Mouse (Mus musculus): ENCODE measurements at regions not wholly inside any gene's neighbourhood (a gene's known extent, or its start where the extent isn't known, plus 50 kb on each side); places are given as distances from the start of the nearest gene placed in this dataset.
A peak's percentile ranks its signal among the peaks of the same experiment; 100 is the strongest.

DNA sequence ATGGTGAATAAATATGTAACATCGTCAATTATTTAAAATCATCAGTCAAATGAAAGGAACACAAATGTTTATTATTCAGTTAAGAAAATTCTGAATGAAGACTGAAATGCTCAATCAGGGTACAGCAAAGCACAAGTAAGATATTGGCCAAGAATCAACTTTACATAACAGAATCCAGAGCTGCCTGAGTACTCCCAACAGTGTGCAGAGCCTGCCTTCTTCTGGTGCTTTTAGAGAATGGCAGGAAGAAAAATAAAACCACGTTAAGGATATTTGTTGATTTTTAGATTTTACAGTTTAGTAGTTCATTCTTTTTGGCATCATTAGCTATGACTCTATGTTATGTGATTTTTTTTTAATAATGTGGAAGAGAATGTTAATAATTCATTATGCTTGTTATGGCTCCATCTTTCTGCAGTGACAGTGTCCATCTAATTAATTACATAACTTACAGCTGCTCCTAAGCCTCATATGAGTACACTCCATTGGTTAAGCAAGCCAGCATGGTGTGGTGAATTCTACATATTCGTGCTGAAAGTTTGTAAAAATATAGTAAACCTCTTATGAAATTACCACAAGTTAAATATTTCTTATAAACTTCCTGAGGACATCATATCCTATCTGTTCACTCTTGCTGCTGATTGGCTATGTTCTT is 579.0 kb downstream of the Kcna4 start:
- Histone ChIP-seq H3K4me1 (ENCODE audit: control insufficient read depth, insufficient read depth, low read length) (no peaks in the 10 kb centered on the region), H3K9ac (ENCODE audit: low read depth, low read length) (no peak overlapping the region), H3K4me2 (ENCODE audit: low read depth, low read length) (no peak overlapping the region), H3K27ac (replicated peaks; ENCODE audit: low read depth, low read length) (no peak overlapping the region), H3K27me3 (replicated peaks; ENCODE audit: control insufficient read depth, insufficient read depth, low read length) (no peaks in the 10 kb centered on the region), H3K4me3 (ENCODE audit: low read depth, low read length) (no peak overlapping the region), H3K9me3 (ENCODE audit: control insufficient read depth, low read length) (no peaks in the 10 kb centered on the region), H3K36me3 (ENCODE audit: control insufficient read depth, insufficient read depth, low read length) (no peaks in the 10 kb centered on the region)
- 40% methylated on average over 3 of the region's 3 CpGs for WGBS
- ATAC-seq (ENCODE audit: low read depth) (peak; percentile 78; the same call in 1 of the 2 replicates), DNase-seq (ENCODE audit: low spot score) (peak; percentile 77)

GRCm38 (mm10) chr2:107879663-107880062 is 589.2 kb downstream of the Kcna4 start:
- no peak overlapping the region for H3K4me3 ChIP-seq (ENCODE audit: low read depth, low read length)
- no peaks in the 10 kb centered on the region for H3K27me3 ChIP-seq (replicated peaks; ENCODE audit: control insufficient read depth, insufficient read depth, low read length)
- WGBS: 35% methylated on average over 2 of the region's 2 CpGs
- H3K4me1 ChIP-seq (ENCODE audit: control insufficient read depth, insufficient read depth, low read length): no peaks in the 10 kb centered on the region
- H3K27ac ChIP-seq (replicated peaks; ENCODE audit: low read depth, low read length): no peak overlapping the region
- H3K9me3 ChIP-seq (ENCODE audit: control insufficient read depth, low read length): no peaks in the 10 kb centered on the region
- H3K36me3 ChIP-seq (ENCODE audit: control insufficient read depth, insufficient read depth, low read length): no peaks in the 10 kb centered on the region
- no peak overlapping the region for H3K9ac ChIP-seq (ENCODE audit: low read depth, low read length)
- DNase-seq (ENCODE audit: low spot score) (peak; percentile 61), ATAC-seq (ENCODE audit: low read depth) (no peak)
- no peak overlapping the region for H3K4me2 ChIP-seq (ENCODE audit: low read depth, low read length)

DNA sequence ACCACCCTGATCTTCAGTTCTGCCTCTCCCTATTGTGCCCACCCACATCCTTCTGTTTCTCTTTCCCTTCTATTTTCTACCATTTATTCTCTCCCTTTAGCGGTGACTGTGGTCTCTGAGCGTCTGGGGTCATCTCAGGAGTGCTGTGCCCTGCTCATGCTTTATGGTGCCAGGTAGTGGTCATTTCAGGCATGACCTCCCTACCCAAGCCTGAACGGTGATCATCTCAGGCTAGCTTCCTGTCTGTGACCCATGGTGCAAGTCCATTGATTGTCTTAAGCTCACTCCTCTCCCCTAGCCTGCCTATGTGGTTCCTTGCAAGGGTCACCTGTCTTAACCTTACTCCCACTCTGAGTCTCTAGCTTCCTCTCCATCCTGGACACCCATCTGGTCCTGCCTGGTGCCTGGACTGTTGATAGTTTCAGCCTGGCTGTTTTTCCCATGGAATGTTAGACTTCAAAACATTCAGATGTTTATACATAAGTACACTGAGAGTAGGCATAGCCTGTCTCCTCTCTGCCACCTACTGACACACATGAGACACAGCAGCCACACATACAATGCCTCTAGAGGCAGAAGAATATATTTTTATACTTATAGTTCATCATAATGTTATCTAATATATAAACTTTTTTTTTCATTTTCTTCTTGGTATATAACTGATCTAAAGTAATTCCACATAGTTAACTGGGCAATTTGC is 595.8 kb downstream of the Kcna4 start:
- Histone ChIP-seq H3K4me1 (ENCODE audit: control insufficient read depth, insufficient read depth, low read length) (no peaks in the 10 kb centered on the region), H3K4me2 (ENCODE audit: low read depth, low read length) (no peak overlapping the region), H3K27ac (replicated peaks; ENCODE audit: low read depth, low read length) (no peak overlapping the region), H3K36me3 (ENCODE audit: control insufficient read depth, insufficient read depth, low read length) (no peaks in the 10 kb centered on the region), H3K9me3 (ENCODE audit: control insufficient read depth, low read length) (no peaks in the 10 kb centered on the region), H3K27me3 (replicated peaks; ENCODE audit: control insufficient read depth, insufficient read depth, low read length) (no peaks in the 10 kb centered on the region), H3K4me3 (ENCODE audit: low read depth, low read length) (no peak overlapping the region), H3K9ac (ENCODE audit: low read depth, low read length) (no peak overlapping the region)
- ATAC-seq (ENCODE audit: low read depth) (no peak), DNase-seq (ENCODE audit: low spot score) (peak; percentile 15)
- 75% methylated on average over 3 of the region's 3 CpGs for WGBS

DNA sequence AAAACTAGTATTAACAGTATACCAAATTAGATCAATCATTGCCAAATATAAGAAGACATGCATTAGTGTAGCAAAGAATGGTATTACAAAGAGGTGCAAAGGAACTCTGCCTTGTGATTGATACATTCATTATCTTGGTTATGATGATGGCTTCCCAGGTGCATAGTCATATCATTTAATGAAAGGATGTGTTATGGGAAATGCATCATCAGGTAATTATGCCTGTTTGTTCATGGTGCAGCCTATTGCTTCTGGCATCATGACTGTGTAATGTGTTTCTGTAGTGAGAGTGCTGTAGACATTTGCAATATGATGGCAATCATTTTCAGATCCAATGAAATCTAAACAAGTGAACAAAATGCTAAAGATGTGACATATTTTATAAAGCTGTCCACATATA is 597.8 kb downstream of the Kcna4 start:
- H3K4me2 ChIP-seq (ENCODE audit: low read depth, low read length): no peak overlapping the region
- H3K9me3 ChIP-seq (ENCODE audit: control insufficient read depth, low read length): no peaks in the 10 kb centered on the region
- H3K27ac ChIP-seq (replicated peaks; ENCODE audit: low read depth, low read length): no peak overlapping the region
- no peak overlapping the region for H3K9ac ChIP-seq (ENCODE audit: low read depth, low read length)
- H3K4me1 ChIP-seq (ENCODE audit: control insufficient read depth, insufficient read depth, low read length): no peaks in the 10 kb centered on the region
- ATAC-seq (ENCODE audit: low read depth) (no peak), DNase-seq (ENCODE audit: low spot score) (no peak)
- H3K36me3 ChIP-seq (ENCODE audit: control insufficient read depth, insufficient read depth, low read length): no peaks in the 10 kb centered on the region
- H3K4me3 ChIP-seq (ENCODE audit: low read depth, low read length): no peak overlapping the region
- no peaks in the 10 kb centered on the region for H3K27me3 ChIP-seq (replicated peaks; ENCODE audit: control insufficient read depth, insufficient read depth, low read length)

- no peak for DNase-seq (ENCODE audit: low spot score)
- Histone ChIP-seq H3K9ac (ENCODE audit: low read depth, low read length) (no peak overlapping the region), H3K4me2 (ENCODE audit: low read depth, low read length) (no peak overlapping the region), H3K36me3 (ENCODE audit: control insufficient read depth, insufficient read depth, low read length) (no peaks in the 10 kb centered on the region), H3K9me3 (ENCODE audit: control insufficient read depth, low read length) (no peaks in the 10 kb centered on the region), H3K27me3 (replicated peaks; ENCODE audit: control insufficient read depth, insufficient read depth, low read length) (no peaks in the 10 kb centered on the region), H3K4me1 (ENCODE audit: control insufficient read depth, insufficient read depth, low read length) (no peaks in the 10 kb centered on the region), H3K27ac (replicated peaks; ENCODE audit: low read depth, low read length) (no peak overlapping the region), H3K4me3 (ENCODE audit: low read depth, low read length) (no peak overlapping the region)
- ATAC-seq (ENCODE audit: low read depth): no peak
- 83% methylated on average over 2 of the region's 2 CpGs for WGBS
Observed at GRCm38 (mm10) chr2:107925116-107925515, 634.7 kb downstream of the Kcna4 start.

GRCm38 (mm10) chr2:107926606-107927005 is 636.2 kb downstream of the Kcna4 start:
- Histone ChIP-seq H3K9me3 (ENCODE audit: control insufficient read depth, low read length) (no peaks in the 10 kb centered on the region), H3K27ac (replicated peaks; ENCODE audit: low read depth, low read length) (no peak overlapping the region), H3K36me3 (ENCODE audit: control insufficient read depth, insufficient read depth, low read length) (no peaks in the 10 kb centered on the region), H3K9ac (ENCODE audit: low read depth, low read length) (no peak overlapping the region), H3K4me3 (ENCODE audit: low read depth, low read length) (no peak overlapping the region), H3K27me3 (replicated peaks; ENCODE audit: control insufficient read depth, insufficient read depth, low read length) (no peaks in the 10 kb centered on the region), H3K4me1 (ENCODE audit: control insufficient read depth, insufficient read depth, low read length) (no peaks in the 10 kb centered on the region), H3K4me2 (ENCODE audit: low read depth, low read length) (no peak overlapping the region)
- WGBS: 78% methylated on average over 1 of the region's 1 CpGs
- no peak for ATAC-seq (ENCODE audit: low read depth)
- DNase-seq (ENCODE audit: low spot score): peak; percentile 3

DNA sequence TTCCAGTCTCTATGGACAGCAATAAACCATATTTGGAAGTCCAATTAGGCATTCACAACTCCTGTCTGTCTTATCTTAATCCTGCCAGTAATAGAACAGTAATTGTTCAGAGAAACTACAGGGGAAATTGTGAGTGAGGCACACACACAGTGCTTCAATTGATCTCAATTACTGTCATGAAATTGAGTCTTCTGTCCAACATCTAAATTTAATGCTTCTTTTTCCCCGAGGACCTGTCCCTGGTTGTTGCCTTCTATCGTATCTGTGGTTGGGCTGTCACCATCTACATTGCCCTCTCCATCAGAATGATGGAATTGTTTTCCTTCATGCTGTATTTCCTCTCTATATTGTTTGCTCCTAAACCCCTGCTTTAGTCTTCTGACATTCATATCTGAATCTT is 644.9 kb downstream of the Kcna4 start:
- Histone ChIP-seq H3K27me3 (replicated peaks; ENCODE audit: control insufficient read depth, insufficient read depth, low read length) (no peaks in the 10 kb centered on the region), H3K4me2 (ENCODE audit: low read depth, low read length) (no peak overlapping the region), H3K27ac (replicated peaks; ENCODE audit: low read depth, low read length) (no peak overlapping the region), H3K36me3 (ENCODE audit: control insufficient read depth, insufficient read depth, low read length) (no peaks in the 10 kb centered on the region), H3K9me3 (ENCODE audit: control insufficient read depth, low read length) (no peaks in the 10 kb centered on the region), H3K9ac (ENCODE audit: low read depth, low read length) (no peak overlapping the region), H3K4me1 (ENCODE audit: control insufficient read depth, insufficient read depth, low read length) (no peaks in the 10 kb centered on the region), H3K4me3 (ENCODE audit: low read depth, low read length) (no peak overlapping the region)
- 58% methylated on average over 2 of the region's 2 CpGs for WGBS
- no peak for DNase-seq (ENCODE audit: low spot score)
- ATAC-seq (ENCODE audit: low read depth): no peak

GRCm38 (mm10) chr2:107935775-107936174 is 645.3 kb downstream of the Kcna4 start:
- Histone ChIP-seq H3K27me3 (replicated peaks; ENCODE audit: control insufficient read depth, insufficient read depth, low read length) (no peaks in the 10 kb centered on the region), H3K27ac (replicated peaks; ENCODE audit: low read depth, low read length) (no peak overlapping the region), H3K9ac (ENCODE audit: low read depth, low read length) (no peak overlapping the region), H3K9me3 (ENCODE audit: control insufficient read depth, low read length) (no peaks in the 10 kb centered on the region), H3K36me3 (ENCODE audit: control insufficient read depth, insufficient read depth, low read length) (no peaks in the 10 kb centered on the region), H3K4me1 (ENCODE audit: control insufficient read depth, insufficient read depth, low read length) (no peaks in the 10 kb centered on the region), H3K4me2 (ENCODE audit: low read depth, low read length) (no peak overlapping the region), H3K4me3 (ENCODE audit: low read depth, low read length) (no peak overlapping the region)
- 70% methylated on average over 2 of the region's 2 CpGs for WGBS
- no peak for DNase-seq (ENCODE audit: low spot score)
- ATAC-seq (ENCODE audit: low read depth): no peak

- Histone ChIP-seq H3K9me3 (ENCODE audit: control insufficient read depth, low read length) (no peaks in the 10 kb centered on the region), H3K36me3 (ENCODE audit: control insufficient read depth, insufficient read depth, low read length) (no peaks in the 10 kb centered on the region), H3K9ac (ENCODE audit: low read depth, low read length) (no peak overlapping the region), H3K4me3 (ENCODE audit: low read depth, low read length) (no peak overlapping the region), H3K4me1 (ENCODE audit: control insufficient read depth, insufficient read depth, low read length) (no peaks in the 10 kb centered on the region), H3K27me3 (replicated peaks; ENCODE audit: control insufficient read depth, insufficient read depth, low read length) (no peaks in the 10 kb centered on the region), H3K27ac (replicated peaks; ENCODE audit: low read depth, low read length) (no peak overlapping the region), H3K4me2 (ENCODE audit: low read depth, low read length) (no peak overlapping the region)
- ATAC-seq (ENCODE audit: low read depth) (no peak), DNase-seq (ENCODE audit: low spot score) (no peak)
Observed at GRCm38 (mm10) chr2:107941374-107941773, 650.9 kb downstream of the Kcna4 start.

All from embryonic facial prominence, embryonic 14.5 days (tissue).